Mouse (Mus musculus): Measurements from ENCODE around the gene Foxa1. TPM values are rescaled to one million over a fixed set of nuclear protein-coding genes. Genes with fewer than 3 reads are reported as not detected.

The Foxa1 gene
- polyA plus RNA-seq, 1 experiment from 2014 or later = 23.2 TPM

- Histone ChIP-seq H3K27me3 (replicated peaks) (peaks cover 85% of the 10 kb centered on the region), H3K4me3 (replicated peaks) (peak overlapping the region; percentile 53; the same call in 1 of the 2 replicates), H3K4me2 (peak overlapping the region; percentile 41), H3K36me3 (no peaks in the 10 kb centered on the region), H3K27ac (peak overlapping the region; percentile 65), H3K9ac (no peak overlapping the region), H3K4me1 (peaks cover 14% of the 10 kb centered on the region; the same call in 1 of the 2 replicates), H3K9me3 (no peaks in the 10 kb centered on the region)
- under 1% methylated on average over 20 of the region's 20 CpGs for WGBS
- ATAC-seq (ENCODE audit: insufficient read depth, low FRiP score, low read depth) = no peak
Observed at GRCm38 (mm10) chr12:57548352-57548980, 1.8 kb upstream of the Foxa1 start.

GRCm38 (mm10) chr12:57547890-57548289 lies 1.2 kb upstream of the Foxa1 start:
- Histone ChIP-seq H3K4me2 (peak overlapping the region; percentile 41; the same call in 1 of the 2 replicates), H3K27me3 (replicated peaks) (peaks cover 84% of the 10 kb centered on the region), H3K4me3 (replicated peaks) (peak overlapping the region; percentile 53; the same call in 1 of the 2 replicates), H3K36me3 (no peaks in the 10 kb centered on the region), H3K27ac (peak overlapping the region; percentile 65), H3K9ac (no peak overlapping the region), H3K9me3 (no peaks in the 10 kb centered on the region), H3K4me1 (peaks cover 14% of the 10 kb centered on the region; the same call in 1 of the 2 replicates)
- ATAC-seq (ENCODE audit: insufficient read depth, low FRiP score, low read depth) = no peak
- 5% methylated on average over 9 of the region's 9 CpGs for WGBS

- Histone ChIP-seq H3K9me3 (no peaks in the 10 kb centered on the region), H3K4me1 (peaks cover 19% of the 10 kb centered on the region; the same call in 1 of the 2 replicates), H3K27me3 (replicated peaks) (peaks cover 82% of the 10 kb centered on the region), H3K4me3 (replicated peaks) (peak overlapping the region; percentile 53), H3K36me3 (no peaks in the 10 kb centered on the region), H3K27ac (peak overlapping the region; percentile 92), H3K9ac (peak overlapping the region; percentile 32; the same call in 1 of the 2 replicates), H3K4me2 (peak overlapping the region; percentile 91)
- under 1% methylated on average over 72 of the region's 106 CpGs for WGBS
- peak; percentile 67 for ATAC-seq (ENCODE audit: insufficient read depth, low FRiP score, low read depth)
Observed at GRCm38 (mm10) chr12:57545371-57546241, 1.1 kb downstream of the Foxa1 start.

- H3K27me3 ChIP-seq (replicated peaks) = peaks cover 74% of the 10 kb centered on the region
- no peak for ATAC-seq (ENCODE audit: insufficient read depth, low FRiP score, low read depth)
Observed at GRCm38 (mm10) chr12:57544641-57545370, 1.9 kb downstream of the Foxa1 start.

GRCm38 (mm10) chr12:57543627-57543991 lies 3.1 kb downstream of the Foxa1 start:
- no peak for ATAC-seq (ENCODE audit: insufficient read depth, low FRiP score, low read depth)
- Histone ChIP-seq H3K27me3 (replicated peaks) (peaks cover 67% of the 10 kb centered on the region), H3K27ac (peak overlapping the region; percentile 92), H3K9ac (peak overlapping the region; percentile 8; the same call in 1 of the 2 replicates), H3K4me2 (peak overlapping the region; percentile 40), H3K9me3 (no peaks in the 10 kb centered on the region), H3K36me3 (no peaks in the 10 kb centered on the region), H3K4me3 (replicated peaks) (peak overlapping the region; percentile 53), H3K4me1 (peaks cover 21% of the 10 kb centered on the region)
- WGBS = 1% methylated on average over 10 of the region's 10 CpGs

More at GRCm38 (mm10) chr12:57544641-57545370, 1.9 kb downstream of the Foxa1 start:
- Histone ChIP-seq H3K4me1 (peaks cover 16% of the 10 kb centered on the region; the same call in 1 of the 2 replicates), H3K9ac (peak overlapping the region; percentile 26; the same call in 1 of the 2 replicates), H3K27ac (peak overlapping the region; percentile 92), H3K9me3 (no peaks in the 10 kb centered on the region), H3K4me3 (replicated peaks) (peak overlapping the region; percentile 53), H3K36me3 (no peaks in the 10 kb centered on the region), H3K4me2 (peak overlapping the region; percentile 91)
- WGBS = 2% methylated on average over 31 of the region's 31 CpGs

GRCm38 (mm10) chr12:57542746-57543626 lies 3.7 kb downstream of the Foxa1 start:
- Histone ChIP-seq H3K36me3 (no peaks in the 10 kb centered on the region), H3K9me3 (no peaks in the 10 kb centered on the region), H3K4me2 (peak overlapping the region; percentile 40), H3K27ac (peak overlapping the region; percentile 92), H3K9ac (peak overlapping the region; percentile 8; the same call in 1 of the 2 replicates), H3K27me3 (replicated peaks) (peaks cover 63% of the 10 kb centered on the region), H3K4me1 (peaks cover 25% of the 10 kb centered on the region), H3K4me3 (replicated peaks) (peak overlapping the region; percentile 53)
- ATAC-seq (ENCODE audit: insufficient read depth, low FRiP score, low read depth) = no peak
- WGBS = 2% methylated on average over 61 of the region's 63 CpGs

- Histone ChIP-seq H3K36me3 (no peaks in the 10 kb centered on the region), H3K4me2 (peak overlapping the region; percentile 40), H3K27me3 (replicated peaks) (peaks cover 64% of the 10 kb centered on the region), H3K4me1 (peaks cover 25% of the 10 kb centered on the region), H3K27ac (peak overlapping the region; percentile 92; the same call in 1 of the 2 replicates), H3K4me3 (replicated peaks) (peak overlapping the region; percentile 53), H3K9me3 (no peaks in the 10 kb centered on the region), H3K9ac (peak overlapping the region; percentile 8; the same call in 1 of the 2 replicates)
- WGBS = 1% methylated on average over 46 of the region's 46 CpGs
- no peak for ATAC-seq (ENCODE audit: insufficient read depth, low FRiP score, low read depth)
Observed at GRCm38 (mm10) chr12:57541931-57542745, 4.6 kb downstream of the Foxa1 start.

- 11% methylated on average over 6 of the region's 6 CpGs for WGBS
- peaks cover 25% of the 10 kb centered on the region for H3K4me1 ChIP-seq
- peaks cover 63% of the 10 kb centered on the region for H3K27me3 ChIP-seq (replicated peaks)
Observed at GRCm38 (mm10) chr12:57541118-57541517, 5.6 kb downstream of the Foxa1 start.

GRCm38 (mm10) chr12:57539551-57539985 lies 7.1 kb downstream of the Foxa1 start:
- Histone ChIP-seq H3K36me3 (no peaks in the 10 kb centered on the region), H3K4me3 (replicated peaks) (peak overlapping the region; percentile 34), H3K9ac (no peak overlapping the region), H3K4me1 (peaks cover 19% of the 10 kb centered on the region), H3K27ac (peak overlapping the region; percentile 67), H3K4me2 (peak overlapping the region; percentile 52), H3K27me3 (replicated peaks) (peaks cover 65% of the 10 kb centered on the region), H3K9me3 (no peaks in the 10 kb centered on the region)
- no peak for ATAC-seq (ENCODE audit: insufficient read depth, low FRiP score, low read depth)
- WGBS = 3% methylated on average over 10 of the region's 10 CpGs

More at GRCm38 (mm10) chr12:57541118-57541517, 5.6 kb downstream of the Foxa1 start:
- Histone ChIP-seq H3K4me3 (replicated peaks) (peak overlapping the region; percentile 25), H3K4me2 (peak overlapping the region; percentile 36; the same call in 1 of the 2 replicates), H3K27ac (peak overlapping the region; percentile 9; the same call in 1 of the 2 replicates), H3K9ac (no peak overlapping the region), H3K36me3 (no peaks in the 10 kb centered on the region), H3K9me3 (no peaks in the 10 kb centered on the region)
- no peak for ATAC-seq (ENCODE audit: insufficient read depth, low FRiP score, low read depth)
